Mouse (Mus musculus) WW6 (cell line): ENCODE data around the gene Rnf150.

ENCODE experiments used
- DNase-seq: peaks from one replicate; pipeline ENCODE4 v3.0.0-alpha.2; 2013; ENCODE audit warnings: low read depth, low spot score

Rnf150 gene

GRCm38 (mm10) chr8:82889062-82889720 is 26.0 kb downstream of the Rnf150 start:
- DNase-seq, result no peak

DNA sequence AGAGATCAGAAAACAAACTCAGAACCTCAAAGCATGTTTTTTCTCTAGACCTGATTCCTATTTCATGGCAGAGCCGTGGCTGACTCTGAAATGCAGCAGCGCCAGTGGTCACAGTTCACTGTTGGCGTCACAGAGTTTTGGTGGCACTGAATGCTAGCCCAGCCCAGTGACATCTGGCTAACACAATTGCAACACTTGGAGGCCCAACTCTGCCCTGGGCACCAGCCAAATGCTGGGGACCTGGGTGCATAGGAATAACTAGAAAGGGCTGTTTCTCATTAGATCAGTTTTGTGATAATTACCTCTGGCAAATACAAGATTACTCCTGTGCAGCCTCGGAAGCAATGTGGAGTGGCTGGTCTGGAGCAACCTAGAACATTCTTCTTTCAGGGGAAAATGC is 31.9 kb downstream of the Rnf150 start:
- no peak for DNase-seq

DNA sequence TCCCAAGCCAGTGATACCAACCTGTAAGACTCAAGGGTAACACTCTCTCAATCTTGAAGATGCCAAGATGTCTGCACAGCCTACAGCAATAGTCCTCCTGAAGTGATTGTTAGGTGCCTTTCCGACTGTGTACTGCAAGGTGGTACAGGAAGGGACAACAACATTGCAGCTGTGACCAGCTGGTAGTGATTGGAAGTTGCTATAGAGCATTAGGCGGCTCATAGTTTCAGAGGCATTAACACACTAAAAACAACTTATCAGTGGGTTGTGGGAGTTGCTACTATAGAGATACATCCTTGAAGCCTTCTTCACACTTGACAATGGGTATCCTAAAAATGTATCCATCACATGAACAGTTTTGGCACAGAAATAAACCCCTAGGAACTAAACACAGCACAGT is 33.6 kb downstream of the Rnf150 start:
- DNase-seq, result no peak

DNA sequence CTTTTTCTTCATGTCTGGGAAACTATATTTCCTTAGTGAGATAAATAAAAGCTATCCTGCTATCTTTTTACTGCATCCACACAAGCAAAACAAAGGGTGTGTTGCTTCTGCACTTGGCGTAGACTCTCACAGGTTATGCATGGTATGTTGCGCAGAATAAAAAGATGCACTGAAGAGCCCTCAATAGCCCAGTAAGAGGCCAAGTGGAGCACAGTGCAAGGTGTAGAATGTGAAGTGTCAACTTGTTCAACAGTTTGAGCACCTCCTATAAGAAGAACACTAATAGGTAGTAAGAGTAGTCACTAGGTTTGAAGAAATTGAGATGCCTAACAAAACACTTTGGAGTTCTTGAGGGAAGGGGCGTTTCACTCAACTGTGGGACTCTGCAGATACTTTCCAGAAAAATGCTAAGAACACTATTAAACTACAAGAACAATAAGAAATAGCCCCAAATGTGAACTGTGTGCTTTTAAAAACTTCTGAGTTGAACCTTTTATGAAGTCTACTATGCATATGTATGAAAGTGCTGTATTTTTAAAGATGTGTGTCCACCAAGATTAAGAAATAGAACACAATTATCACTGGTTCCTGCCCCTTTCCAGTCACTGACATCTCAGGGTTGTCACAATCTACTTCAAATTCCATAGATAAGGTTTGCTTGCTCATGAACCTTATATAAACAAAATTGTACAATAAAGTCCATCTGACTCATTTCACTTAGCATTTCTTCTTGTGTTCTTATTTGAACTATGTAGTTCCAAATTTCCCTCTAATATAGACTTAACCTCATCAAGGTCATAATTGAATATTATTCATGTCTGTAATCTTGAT is 34.7 kb downstream of the Rnf150 start:
- DNase-seq, result no peak

DNA sequence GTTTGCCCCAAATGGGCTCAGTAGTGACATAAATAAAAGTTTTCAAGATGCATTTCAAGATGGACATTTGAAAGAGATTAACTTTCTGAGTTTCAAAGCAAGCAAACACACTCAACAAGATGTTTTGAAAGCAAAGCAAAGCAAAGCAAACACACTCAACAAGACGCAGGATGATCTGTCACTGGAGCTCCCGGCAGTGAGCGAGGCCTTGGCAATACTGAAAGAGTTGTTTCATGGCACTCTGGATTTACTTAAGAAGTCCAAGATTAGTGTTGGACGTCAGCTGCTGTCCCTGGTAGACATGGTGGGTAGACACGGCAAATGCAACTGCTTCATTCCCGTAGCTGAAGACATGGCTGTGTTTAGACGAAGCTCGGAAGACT is 35.3 kb downstream of the Rnf150 start:
- no peak for DNase-seq

GRCm38 (mm10) chr8:82900958-82901357 is 37.8 kb downstream of the Rnf150 start:
- no peak for DNase-seq

DNA sequence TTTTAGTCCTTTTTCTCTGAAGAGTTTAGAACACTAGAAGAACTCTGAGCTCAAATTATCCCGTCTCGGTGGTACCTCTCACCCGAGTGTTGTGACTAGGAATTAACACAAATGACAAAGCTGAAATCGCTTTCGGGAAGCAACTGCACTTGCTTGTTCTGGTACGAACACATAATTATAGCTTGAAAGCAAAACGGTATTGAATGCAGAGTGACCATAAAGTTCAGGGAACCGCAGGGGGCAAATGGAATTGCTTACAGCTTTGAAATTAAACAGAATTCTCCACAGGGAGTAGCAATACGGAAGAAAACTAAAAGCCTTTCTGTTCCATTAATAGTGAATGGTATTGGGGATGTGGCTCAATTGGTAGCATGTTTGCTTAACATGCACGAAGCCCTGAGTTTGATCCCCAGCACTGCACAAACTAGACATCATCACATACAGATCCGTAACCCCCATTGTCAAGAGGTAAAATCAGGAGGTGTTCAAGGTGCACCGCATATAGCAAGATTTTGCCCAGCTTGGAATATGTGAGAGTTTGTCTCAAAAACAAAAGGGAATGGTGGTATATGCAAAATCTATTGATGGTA is 38.5 kb downstream of the Rnf150 start:
- no peak for DNase-seq

GRCm38 (mm10) chr8:82903497-82903896 is 40.3 kb downstream of the Rnf150 start:
- no peak for DNase-seq

- DNase-seq, result no peak
Measured at GRCm38 (mm10) chr8:82907271-82907670, 44.1 kb downstream of the Rnf150 start.

- no peak for DNase-seq
Measured at GRCm38 (mm10) chr8:82911436-82911835, 48.3 kb downstream of the Rnf150 start.

GRCm38 (mm10) chr8:82912282-82912681 is 49.1 kb downstream of the Rnf150 start:
- DNase-seq, result no peak

- no peak for DNase-seq
Measured at GRCm38 (mm10) chr8:82914543-82914942, 51.4 kb downstream of the Rnf150 start.

DNA sequence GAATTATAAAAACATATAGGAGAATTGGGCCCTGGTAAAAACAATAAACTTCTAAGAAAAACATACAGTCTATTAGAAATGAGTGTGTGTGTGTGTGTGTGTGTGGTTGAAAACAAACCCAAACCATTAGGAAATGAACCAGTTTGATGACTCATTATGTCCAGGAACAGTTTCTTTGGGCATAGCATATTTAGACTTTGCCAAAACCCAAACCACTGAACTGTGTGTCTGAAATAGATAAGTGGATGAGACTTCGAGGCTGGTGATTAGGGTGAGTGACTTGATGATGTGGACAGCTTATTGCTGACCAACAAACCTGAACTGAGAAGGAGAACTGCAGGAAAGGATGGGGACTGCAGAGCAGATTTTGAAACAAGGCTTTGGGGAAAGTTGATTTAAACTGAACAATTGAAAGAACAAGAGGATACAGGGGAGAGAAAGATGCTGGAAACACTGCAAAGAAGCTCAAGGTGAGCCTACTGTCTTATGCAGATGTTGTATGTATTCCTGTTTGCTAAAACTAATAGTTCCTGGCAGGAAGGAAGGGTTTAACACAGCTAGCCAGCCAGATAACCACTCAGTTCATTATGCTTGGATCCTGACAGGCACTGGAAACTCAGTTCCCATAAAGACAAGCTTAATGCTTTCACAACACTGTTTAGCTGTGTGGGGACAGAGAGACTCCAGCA is 53.8 kb downstream of the Rnf150 start:
- DNase-seq, result no peak

DNA sequence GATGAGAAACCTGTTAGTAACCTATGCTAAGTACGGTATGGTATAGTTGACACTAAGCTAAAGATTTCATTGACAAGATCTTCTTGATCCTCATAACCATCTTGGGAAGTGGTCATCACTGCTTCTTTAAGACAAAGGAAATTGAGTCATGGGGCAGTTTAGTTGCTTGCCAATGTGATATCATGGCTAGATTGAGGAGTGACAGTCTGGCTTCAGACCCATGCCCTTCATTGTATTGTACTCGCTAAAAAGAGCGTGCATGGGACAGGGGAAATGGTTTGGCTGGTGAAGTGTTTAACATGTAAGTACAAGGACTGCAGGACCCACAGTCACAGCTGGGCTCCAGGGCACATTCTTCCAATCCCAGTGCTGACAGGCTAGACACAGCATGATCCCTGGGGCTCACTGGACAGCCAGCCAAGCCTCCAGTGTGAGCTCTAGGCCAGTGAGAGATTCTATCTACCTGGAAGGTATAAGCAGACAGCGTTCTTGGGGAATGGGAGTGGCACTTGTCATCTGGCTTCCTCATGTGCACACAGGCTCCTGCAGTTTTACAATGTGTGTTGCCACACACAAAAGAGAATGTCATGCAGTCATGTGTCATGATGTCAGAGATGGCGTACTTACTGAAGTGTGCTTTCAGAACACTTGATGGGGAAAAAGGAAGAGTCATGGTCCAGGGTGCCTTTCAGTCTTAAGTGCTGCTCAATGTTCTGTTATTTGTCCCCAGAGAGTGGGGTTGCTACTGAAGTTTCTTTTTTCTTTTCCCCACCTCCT is 54.6 kb downstream of the Rnf150 start:
- DNase-seq, result no peak

- no peak for DNase-seq
Measured at GRCm38 (mm10) chr8:82919676-82920075, 56.5 kb downstream of the Rnf150 start.

DNA sequence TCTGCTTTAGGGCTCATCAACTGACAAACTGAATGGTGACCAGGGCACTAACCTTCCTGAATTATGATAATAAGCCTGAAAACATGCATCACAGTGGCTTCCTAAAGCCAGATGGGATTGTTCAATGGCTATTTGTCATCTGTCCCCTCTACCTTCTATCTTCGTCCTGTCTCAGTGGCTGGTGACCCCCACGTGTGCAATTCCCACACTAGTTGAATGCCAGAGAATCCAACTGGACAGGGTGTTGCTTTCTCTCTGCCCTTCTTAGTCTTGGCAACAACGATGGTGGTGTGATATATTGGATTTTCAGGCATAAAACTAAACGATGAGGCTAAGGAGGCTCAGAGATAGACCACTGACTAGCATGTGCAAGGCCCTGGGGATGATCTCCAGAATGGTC is 57.0 kb downstream of the Rnf150 start:
- DNase-seq, result no peak

DNA sequence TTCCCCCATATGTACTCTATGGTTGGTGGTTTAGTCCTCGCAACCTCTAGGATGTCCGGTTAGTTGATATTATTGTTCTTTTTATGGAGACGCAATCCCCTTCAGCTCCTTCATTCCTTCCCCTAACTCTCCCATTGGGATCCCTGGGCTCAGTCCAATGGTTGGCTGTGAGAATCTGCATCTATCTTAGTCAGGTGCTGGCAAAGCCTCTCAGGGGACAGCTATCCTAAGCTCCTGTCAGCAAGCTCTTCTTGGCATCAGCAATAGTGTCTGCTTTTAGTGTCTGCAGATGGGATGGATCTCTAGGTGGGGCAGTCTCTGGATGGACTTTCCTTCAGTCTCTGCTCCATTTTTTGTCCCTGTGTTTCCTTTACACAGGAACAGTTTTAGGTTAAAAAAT is 62.1 kb downstream of the Rnf150 start:
- DNase-seq, result no peak

- DNase-seq, result no peak
Measured at GRCm38 (mm10) chr8:82926518-82926917, 63.4 kb downstream of the Rnf150 start.

GRCm38 (mm10) chr8:82931554-82931953 is 68.4 kb downstream of the Rnf150 start:
- DNase-seq, result no peak

GRCm38 (mm10) chr8:82936162-82936561 is 73.0 kb downstream of the Rnf150 start:
- no peak for DNase-seq

DNA sequence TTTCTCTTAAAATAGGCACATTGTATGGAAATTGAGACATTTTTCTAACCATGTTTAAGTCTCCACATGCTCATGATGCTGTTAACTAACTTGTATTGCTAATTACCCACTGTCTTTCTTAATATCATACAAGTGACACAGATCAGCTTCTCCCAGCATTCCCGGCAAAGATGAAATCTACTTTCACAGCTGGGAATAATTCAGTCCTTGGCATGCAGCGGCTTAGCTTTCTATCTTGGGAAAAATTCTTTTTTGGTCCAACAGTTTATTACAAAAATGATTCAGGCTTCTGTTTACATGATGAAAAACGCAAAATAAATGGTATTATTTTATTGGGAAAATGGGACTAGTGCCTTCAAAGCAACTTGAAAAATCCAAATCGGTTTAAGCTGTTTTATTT is 73.7 kb downstream of the Rnf150 start:
- DNase-seq, result no peak

GRCm38 (mm10) chr8:82939912-82940311 is 76.8 kb downstream of the Rnf150 start:
- DNase-seq, result no peak
